Mouse (Mus musculus) hindbrain, embryonic 11.5 days (tissue): ENCODE results near the gene Tbrg1. TPM values are rescaled to one million over a fixed set of nuclear protein-coding genes. Genes with fewer than 3 reads are reported as not detected.
A peak's percentile ranks its signal among the peaks of the same experiment; 100 is the strongest.

Source experiments
- ATAC-seq: fragments of 200-750 bp; cut with Nextera tagmentation; 2 replicates; pipeline ENCODE4 v1.8.0; 2017; ENCODE audit warnings: mild to moderate bottlenecking, moderate TSS enrichment, moderate library complexity; ENCODE audit not compliant: low FRiP score
- DNase-seq: peaks from one replicate; pipeline ENCODE4 v3.0.0-alpha.2; 2015; ENCODE audit warnings: low spot score
- H3K27ac ChIP-seq: fragments of 300-500 bp; sonication (generic); 2 replicates; pipeline ENCODE4 v1.5.1; 2014; ENCODE audit warnings: mild to moderate bottlenecking, low read depth, low read length
- H3K27me3 ChIP-seq: fragments of 300-500 bp; sonication (generic); 2 replicates; pipeline ENCODE4 v1.6.1; 2014; ENCODE audit warnings: mild to moderate bottlenecking, low read length, moderate library complexity, mixed read lengths; ENCODE audit not compliant: control insufficient read depth, insufficient read depth
- H3K36me3 ChIP-seq: fragments of 300-500 bp; sonication (generic); 2 replicates; pipeline ENCODE4 v1.6.1; 2014; ENCODE audit warnings: mild to moderate bottlenecking, low read length, moderate library complexity, mixed read lengths; ENCODE audit not compliant: control insufficient read depth, insufficient read depth
- H3K4me1 ChIP-seq: fragments of 300-500 bp; sonication (generic); replicated peaks from 2 replicates; pipeline ENCODE4 v1.6.1; 2014; ENCODE audit warnings: low read length, mixed read lengths; ENCODE audit not compliant: control insufficient read depth, insufficient read depth
- H3K4me2 ChIP-seq: fragments of 300-500 bp; sonication (generic); replicated peaks from 2 replicates; pipeline ENCODE4 v1.6.1; 2014; ENCODE audit warnings: mild to moderate bottlenecking, low read depth, low read length
- H3K4me3 ChIP-seq: fragments of 300-500 bp; sonication (generic); 2 replicates; pipeline ENCODE4 v1.5.1; 2014; ENCODE audit warnings: low read depth, low read length
- H3K9ac ChIP-seq: fragments of 300-500 bp; sonication (generic); 2 replicates; pipeline ENCODE4 v1.6.1; 2014; ENCODE audit warnings: low read depth, low read length
- H3K9me3 ChIP-seq: fragments of 300-500 bp; sonication (generic); 2 replicates; pipeline ENCODE4 v1.6.1; 2016; ENCODE audit warnings: low read length; ENCODE audit not compliant: control insufficient read depth
- WGBS: fragments of 180-500 bp; shearing (Covaris S2); extraction: QIAGEN DNeasy Blood & Tissue Kit; methylation state at CpG from one replicate; pipeline ENCODE4 v1.1.7; 2014; 5-methylcytosine and 5-hydroxymethylcytosine counted together
- polyA plus RNA-seq: library from polyadenylated mRNA; unstranded; fragments of >200 nt; fragmentation: Nextera tagmentation; extraction: Ambion mirVana; gene quantifications from 2 replicates; pipeline ENCODE4 v1.2.1, GENCODE M21; 2014

Gene Tbrg1
- polyA plus RNA-seq, 1 experiment from 2014 or later: 151 TPM

GRCm38 (mm10) chr9:37613182-37613910, 43.8 kb downstream of the Tbrg1 start, which contains the start of gene Spa17:
TSS of gene Spa17 (minus strand) at chr9:37613722.
- Histone ChIP-seq H3K27me3 (no peaks in the 10 kb centered on the region), H3K9ac (peak within 1 kb of the TSS; percentile 83), H3K36me3 (no peaks in the 10 kb centered on the region), H3K9me3 (no peaks in the 10 kb centered on the region), H3K4me2 (peak within 1 kb of the TSS; percentile 80), H3K4me3 (peak within 1 kb of the TSS; percentile 56), H3K4me1 (no peaks in the 10 kb centered on the region), H3K27ac (peak within 1 kb of the TSS; percentile 67)
- under 1% methylated on average over 45 of the region's 45 CpGs for WGBS
- ATAC-seq (peak; percentile 96), DNase-seq (peak; percentile 94)

- ATAC-seq (no peak), DNase-seq (no peak)
- no peak overlapping the region for H3K4me3 ChIP-seq
- H3K9ac ChIP-seq: no peak overlapping the region
- no peak overlapping the region for H3K4me2 ChIP-seq
- H3K36me3 ChIP-seq: no peaks in the 10 kb centered on the region
- no peaks in the 10 kb centered on the region for H3K4me1 ChIP-seq
- no peaks in the 10 kb centered on the region for H3K27me3 ChIP-seq
- no peak overlapping the region for H3K27ac ChIP-seq
- no peaks in the 10 kb centered on the region for H3K9me3 ChIP-seq
- 86% methylated on average over 4 of the region's 4 CpGs for WGBS
Observed at GRCm38 (mm10) chr9:37609558-37609957, 47.6 kb downstream of the Tbrg1 start.

- no peaks in the 10 kb centered on the region for H3K36me3 ChIP-seq
- H3K4me3 ChIP-seq: no peak overlapping the region
- H3K27me3 ChIP-seq: no peaks in the 10 kb centered on the region
- H3K4me2 ChIP-seq: no peak overlapping the region
- DNase-seq (no peak), ATAC-seq (no peak)
- 96% methylated on average over 3 of the region's 3 CpGs for WGBS
- no peaks in the 10 kb centered on the region for H3K9me3 ChIP-seq
- no peak overlapping the region for H3K9ac ChIP-seq
- H3K27ac ChIP-seq: no peak overlapping the region
- H3K4me1 ChIP-seq: no peaks in the 10 kb centered on the region
Observed at GRCm38 (mm10) chr9:37605089-37605488, 52.0 kb downstream of the Tbrg1 start.

GRCm38 (mm10) chr9:37600538-37601205, 56.4 kb downstream of the Tbrg1 start:
- Histone ChIP-seq H3K27ac (no peak overlapping the region), H3K4me2 (no peak overlapping the region), H3K4me1 (no peaks in the 10 kb centered on the region), H3K36me3 (no peaks in the 10 kb centered on the region), H3K4me3 (no peak overlapping the region), H3K9me3 (no peaks in the 10 kb centered on the region), H3K9ac (no peak overlapping the region), H3K27me3 (no peaks in the 10 kb centered on the region)
- no peak for DNase-seq
- WGBS: 90% methylated on average over 2 of the region's 2 CpGs
- no peak for ATAC-seq

Other genes starting within 250 kb of the Tbrg1 start
- 120 TPM in 2 replicates for gene Robo3, start 224.1 kb downstream of the Tbrg1 start, polyA plus RNA-seq
- gene Msantd2, start 168.0 kb downstream of the Tbrg1 start, polyA plus RNA-seq: 41.1 and 42.3 TPM in 2 replicates
- 29.1 and 31.2 TPM in 2 replicates for gene Esam, start 129.2 kb downstream of the Tbrg1 start, polyA plus RNA-seq
- gene Vsig2, start 118.1 kb downstream of the Tbrg1 start, polyA plus RNA-seq: 0.80 and 0.85 TPM in 2 replicates
- gene Nrgn, start 104.4 kb downstream of the Tbrg1 start, polyA plus RNA-seq: 3.4 TPM in 2 replicates
- gene Siae, start 101.6 kb downstream of the Tbrg1 start, polyA plus RNA-seq: 7.8 and 8.8 TPM in 2 replicates
- gene Spa17, start 43.6 kb downstream of the Tbrg1 start, polyA plus RNA-seq: 19.8 and 22.2 TPM in 2 replicates
- gene Panx3, start 11.9 kb upstream of the Tbrg1 start, polyA plus RNA-seq: 0.07 and 0.28 TPM in 2 replicates
- not detected in 2 replicates for gene Olfr160, start 58.9 kb upstream of the Tbrg1 start, polyA plus RNA-seq
- not detected in 2 replicates for gene Olfr874, start 87.8 kb upstream of the Tbrg1 start, polyA plus RNA-seq
- not detected in 2 replicates for gene Olfr875, start 114.5 kb upstream of the Tbrg1 start, polyA plus RNA-seq
- not detected in 2 replicates for gene Olfr876, start 145.7 kb upstream of the Tbrg1 start, polyA plus RNA-seq
- gene Olfr877, start 197.0 kb upstream of the Tbrg1 start, polyA plus RNA-seq: 0.11 TPM in 1 of 2 replicates, not detected in the other
- gene Olfr145, start 239.4 kb upstream of the Tbrg1 start, polyA plus RNA-seq: not detected in 2 replicates